Mouse (Mus musculus): ENCODE results near the gene Xaf1. TPM values are rescaled to one million over a fixed set of nuclear protein-coding genes. Genes with fewer than 3 reads are reported as not detected.

The Xaf1 gene
- total and polyA plus RNA-seq, 3 experiments = 1.0 to 1.8 TPM; not detected in 1

- no peak overlapping the region for H3K9ac ChIP-seq (ENCODE audit: control insufficient read depth, low read depth, low read length, poor library complexity, severe bottlenecking)
- DNase-seq (ENCODE audit: low read depth, low spot score) = no peak
Observed at GRCm38 (mm10) chr11:72271761-72272160, 29.7 kb upstream of the Xaf1 start.

GRCm38 (mm10) chr11:72273341-72273740 lies 28.1 kb upstream of the Xaf1 start:
- no peak for TF ChIP-seq POLR2AphosphoS2 (IDR thresholded peaks at IDR 0.05; ENCODE audit: low read length)
- no peak for TF ChIP-seq SIN3A (IDR thresholded peaks at IDR 0.05; ENCODE audit: low read length)
- TF ChIP-seq ZKSCAN1 (IDR thresholded peaks at IDR 0.05; ENCODE audit: low read depth, low read length) = no peak
- H3K27me3 ChIP-seq (ENCODE audit: control insufficient read depth in 1 of 2, insufficient read depth in 2 of 2, low read length in 2 of 2) = peaks cover 11% of the 10 kb centered on the region in 2 experiments
- no peak overlapping the region for H3K9ac ChIP-seq (ENCODE audit: control insufficient read depth, low read depth, low read length, poor library complexity, severe bottlenecking)
- DNase-seq (ENCODE audit: low read depth, low spot score) = no peak
- no peaks in the 10 kb centered on the region for H3K9me3 ChIP-seq (replicated peaks; ENCODE audit: insufficient read depth, low read length)
- H3K4me3 ChIP-seq (ENCODE audit: control insufficient read depth in 1 of 2, insufficient read depth in 1 of 2, low read depth in 2 of 2, low read length in 2 of 2) = no peak overlapping the region
- H3K4me1 ChIP-seq (ENCODE audit: control insufficient read depth in 1 of 2, insufficient read depth in 2 of 2, low read length in 2 of 2) = no peaks in the 10 kb centered on the region
- H3K27ac ChIP-seq (ENCODE audit: control insufficient read depth, low read depth, low read length) = no peak overlapping the region
- no peaks in the 10 kb centered on the region for H3K36me3 ChIP-seq (ENCODE audit: control insufficient read depth in 1 of 2, insufficient read depth in 2 of 2, low read length in 2 of 2)
- H3K79me2 ChIP-seq (ENCODE audit: control insufficient read depth, insufficient read depth, low read length, poor library complexity) = no peaks in the 10 kb centered on the region

More at GRCm38 (mm10) chr11:72271761-72272160, 29.7 kb upstream of the Xaf1 start:
- H3K4me3 ChIP-seq (ENCODE audit: control insufficient read depth in 1 of 2, insufficient read depth in 1 of 2, low read depth in 2 of 2, low read length in 2 of 2) = no peak overlapping the region
- H3K9me3 ChIP-seq (replicated peaks; ENCODE audit: insufficient read depth, low read length) = no peaks in the 10 kb centered on the region
- TF ChIP-seq RAD21 (IDR thresholded peaks at IDR 0.05; ENCODE audit: low read depth, low read length) = no peak
- TF ChIP-seq GABPA (IDR thresholded peaks at IDR 0.05; ENCODE audit: low read depth, low read length) = no peak
- no peak for TF ChIP-seq NRF1 (IDR thresholded peaks at IDR 0.05; ENCODE audit: insufficient read depth, low read depth, low read length, poor library complexity, severe bottlenecking)
- TF ChIP-seq E2F4 (IDR thresholded peaks at IDR 0.05; ENCODE audit: borderline replicate concordance, low read depth, low read length) = no peak
- TF ChIP-seq KAT2A (conservative IDR thresholded peaks at IDR 0.05; ENCODE audit: low read depth, low read length) = no peak
- TF ChIP-seq ZMIZ1 (IDR thresholded peaks at IDR 0.05; ENCODE audit: low read depth, low read length) = no peak
- TF ChIP-seq TAL1 (IDR thresholded peaks at IDR 0.05; ENCODE audit: low read length) = no peak
- TF ChIP-seq ETS1 (IDR thresholded peaks at IDR 0.05; ENCODE audit: low read depth, low read length) = no peak
- no peak for TF ChIP-seq POLR2AphosphoS5 (IDR thresholded peaks at IDR 0.05; ENCODE audit: borderline replicate concordance, low read depth, low read length)
- no peak for TF ChIP-seq ELF1 (IDR thresholded peaks at IDR 0.05; ENCODE audit: low read depth, low read length)
- no peak for TF ChIP-seq POLR2AphosphoS2 (IDR thresholded peaks at IDR 0.05; ENCODE audit: low read length)
- no peak for TF ChIP-seq MAZ (IDR thresholded peaks at IDR 0.05; ENCODE audit: low read depth, low read length)
- no peak for TF ChIP-seq MYC (IDR thresholded peaks at IDR 0.05; ENCODE audit: low read depth, low read length)
- no peak for TF ChIP-seq SIN3A (IDR thresholded peaks at IDR 0.05; ENCODE audit: low read length)
- TF ChIP-seq CTCF (IDR thresholded peaks at IDR 0.05 in 2 of 3, conservative IDR thresholded peaks at IDR 0.05 in 1 of 3; ENCODE audit: control insufficient read depth in 1 of 3, insufficient read depth in 1 of 3, low read depth in 2 of 3, low read length in 3 of 3, poor library complexity in 1 of 3, severe bottlenecking in 1 of 3) = no peak
- H3K36me3 ChIP-seq (ENCODE audit: control insufficient read depth in 1 of 2, insufficient read depth in 2 of 2, low read length in 2 of 2) = no peaks in the 10 kb centered on the region
- H3K4me1 ChIP-seq (ENCODE audit: control insufficient read depth in 1 of 2, insufficient read depth in 2 of 2, low read length in 2 of 2) = no peaks in the 10 kb centered on the region
- no peaks in the 10 kb centered on the region for H3K79me2 ChIP-seq (ENCODE audit: control insufficient read depth, insufficient read depth, low read length, poor library complexity)
- H3K27ac ChIP-seq (ENCODE audit: control insufficient read depth, low read depth, low read length) = no peak overlapping the region
- peaks cover 11% of the 10 kb centered on the region in 2 experiments for H3K27me3 ChIP-seq (ENCODE audit: control insufficient read depth in 1 of 2, insufficient read depth in 2 of 2, low read length in 2 of 2)

Measured in MEL (cell line).